In genomic region chr17:24551050-24551444, GRCm38 (mm10) we compare ENCODE assay signal across 8 mouse cellular contexts. TPM values are rescaled to one million over a fixed set of nuclear protein-coding genes. Genes with fewer than 3 reads are reported as not detected.
DNase-seq lines count a peak whose midpoint lies in the region; ATAC-seq and TF ChIP-seq lines count a peak whose summit lies in the region.

No protein-coding gene starts in this region.

- WGBS in heart, embryonic 10.5 days: 65% methylated on average over 3 of the region's 3 CpGs
- 36% methylated on average over 3 of the region's 3 CpGs for WGBS in forebrain, postnatal 0 days
- WGBS in liver, embryonic 15.5 days (ENCODE audit: insufficient replicate concordance): 62% methylated on average over 3 of the region's 3 CpGs

- peaks cover 4% of the 10 kb centered on the region for H3K36me3 ChIP-seq in heart, embryonic 10.5 days
- H3K36me3 ChIP-seq in ES-Bruce4 (ENCODE audit: control insufficient read depth, insufficient read depth, low read length, poor library complexity, severe bottlenecking): no peaks in the 10 kb centered on the region
- H3K36me3 ChIP-seq in forebrain, postnatal 0 days (ENCODE audit: insufficient read depth): no peaks in the 10 kb centered on the region
- no peaks in the 10 kb centered on the region for H3K36me3 ChIP-seq in liver, embryonic 15.5 days (replicated peaks)

- no peak for DNase-seq in heart, embryonic 10.5 days (ENCODE audit: low spot score)
- no peak for DNase-seq in heart, adult 11 months
- peak; percentile 13 for DNase-seq in forebrain, postnatal 0 days
- DNase-seq in urinary bladder, postnatal 4 days (ENCODE audit: low spot score in 2 of 2): no peak
- DNase-seq in spleen, adult 12 weeks (ENCODE audit: low spot score): no peak
- no peak for DNase-seq in right cerebral cortex, postnatal 14 days

- ATAC-seq in forebrain, postnatal 0 days: no peak
- ATAC-seq in liver, embryonic 15.5 days (ENCODE audit: insufficient read depth): no peak

- H3K9ac ChIP-seq in ES-Bruce4 (ENCODE audit: low read depth, poor library complexity, severe bottlenecking): peak overlapping the region; percentile 81
- peak overlapping the region; percentile 96 for H3K9ac ChIP-seq in forebrain, postnatal 0 days
- H3K9ac ChIP-seq in liver, embryonic 15.5 days: peak overlapping the region; percentile 85

- TF ChIP-seq CTCF in ES-Bruce4 (IDR thresholded peaks at IDR 0.05; ENCODE audit: low read depth, low read length): no peak
- no peak for TF ChIP-seq CTCF in forebrain, postnatal 0 days (IDR thresholded peaks at IDR 0.05; ENCODE audit: low read depth)

- no peak for TF ChIP-seq POLR2A in ES-Bruce4 (IDR thresholded peaks at IDR 0.05; ENCODE audit: insufficient read depth, low read length)

- no peak for TF ChIP-seq EP300 in ES-Bruce4 (IDR thresholded peaks at IDR 0.05; ENCODE audit: insufficient read depth, low read depth, low read length)

- peak overlapping the region; percentile 86 for H3K4me3 ChIP-seq in heart, embryonic 10.5 days
- H3K4me3 ChIP-seq in ES-Bruce4 (ENCODE audit: low read depth, low read length): peak overlapping the region; percentile 79
- H3K4me3 ChIP-seq in forebrain, postnatal 0 days (ENCODE audit: low read depth, low read length): peak overlapping the region; percentile 88
- H3K4me3 ChIP-seq in liver, embryonic 15.5 days (replicated peaks): peak overlapping the region; percentile 81

- H3K27ac ChIP-seq in heart, embryonic 10.5 days: peak overlapping the region; percentile 97
- H3K27ac ChIP-seq in ES-Bruce4 (ENCODE audit: insufficient read depth, low read length): no peak overlapping the region
- H3K27ac ChIP-seq in forebrain, postnatal 0 days (ENCODE audit: low read depth, low read length): no peak overlapping the region
- peak overlapping the region; percentile 91; the same call in 1 of the 2 replicates for H3K27ac ChIP-seq in liver, embryonic 15.5 days (replicated peaks)

- H3K4me2 ChIP-seq in forebrain, postnatal 0 days (ENCODE audit: low read depth): peak overlapping the region; percentile 84
- peak overlapping the region; percentile 100 for H3K4me2 ChIP-seq in liver, embryonic 15.5 days

- no peaks in the 10 kb centered on the region for H3K9me3 ChIP-seq in heart, embryonic 10.5 days
- H3K9me3 ChIP-seq in ES-Bruce4 (replicated peaks; ENCODE audit: control insufficient read depth, insufficient read depth, low read length, poor library complexity, severe bottlenecking): no peaks in the 10 kb centered on the region
- H3K9me3 ChIP-seq in forebrain, postnatal 0 days (ENCODE audit: low read length): no peaks in the 10 kb centered on the region
- no peaks in the 10 kb centered on the region for H3K9me3 ChIP-seq in liver, embryonic 15.5 days (replicated peaks)

- H3K4me1 ChIP-seq in heart, embryonic 10.5 days: peaks cover 22% of the 10 kb centered on the region
- H3K4me1 ChIP-seq in ES-Bruce4 (ENCODE audit: control insufficient read depth, insufficient read depth, low read length): no peaks in the 10 kb centered on the region
- peaks cover 19% of the 10 kb centered on the region for H3K4me1 ChIP-seq in forebrain, postnatal 0 days (ENCODE audit: insufficient read depth)
- H3K4me1 ChIP-seq in liver, embryonic 15.5 days (replicated peaks): peaks cover 45% of the 10 kb centered on the region

- H3K27me3 ChIP-seq in heart, embryonic 10.5 days (ENCODE audit: insufficient read depth, poor library complexity, severe bottlenecking): peaks cover 17% of the 10 kb centered on the region; the same call in 1 of the 2 replicates
- H3K27me3 ChIP-seq in ES-Bruce4 (ENCODE audit: control insufficient read depth, insufficient read depth, low read length, poor library complexity, severe bottlenecking): no peaks in the 10 kb centered on the region
- H3K27me3 ChIP-seq in forebrain, postnatal 0 days (ENCODE audit: insufficient read depth, low read length): no peaks in the 10 kb centered on the region
- no peaks in the 10 kb centered on the region for H3K27me3 ChIP-seq in liver, embryonic 15.5 days

RNA-seq across cellular contexts. Expression of gene Pkd1, which starts 1.4 kb away (rescaled TPM):
- 12.3 and 13.9 TPM in 2 replicates for polyA plus RNA-seq in heart, embryonic 10.5 days (2016; fragmentation: Nextera tagmentation; extraction: Ambion mirVana)
- polyA plus RNA-seq in ES-Bruce4 (2011; ENCODE audit: insufficient read depth, insufficient read length, low read depth, missing spikeins): 13.0 and 14.8 TPM in 2 replicates
- total RNA-seq in forebrain, postnatal 0 days (2014; rRNA removed): 48.9 and 58.8 TPM in 2 replicates
- 4.9 and 8.9 TPM in 2 replicates for polyA plus RNA-seq in forebrain, postnatal 0 days (2015; fragmentation: Nextera tagmentation; extraction: Ambion mirVana)
- polyA plus RNA-seq in liver, embryonic 15.5 days (2015; fragmentation: Nextera tagmentation; extraction: Ambion mirVana): 2.6 and 3.0 TPM in 2 replicates

RNA-seq across cellular contexts. Expression of gene Rab26, which starts 17.0 kb away (rescaled TPM):
- polyA plus RNA-seq in heart, embryonic 10.5 days (2016; fragmentation: Nextera tagmentation; extraction: Ambion mirVana): 1.3 and 2.3 TPM in 2 replicates
- polyA plus RNA-seq in ES-Bruce4 (2011; ENCODE audit: insufficient read depth, insufficient read length, low read depth, missing spikeins): 1.2 and 1.5 TPM in 2 replicates
- total RNA-seq in forebrain, postnatal 0 days (2014; rRNA removed): 5.0 and 7.1 TPM in 2 replicates
- polyA plus RNA-seq in forebrain, postnatal 0 days (2015; fragmentation: Nextera tagmentation; extraction: Ambion mirVana): 10.1 and 12.4 TPM in 2 replicates
- 0.64 and 0.74 TPM in 2 replicates for polyA plus RNA-seq in liver, embryonic 15.5 days (2015; fragmentation: Nextera tagmentation; extraction: Ambion mirVana)

RNA-seq across cellular contexts. Expression of gene Traf7, which starts 23.3 kb away (rescaled TPM):
- 93.5 and 95.9 TPM in 2 replicates for polyA plus RNA-seq in heart, embryonic 10.5 days (2016; fragmentation: Nextera tagmentation; extraction: Ambion mirVana)
- polyA plus RNA-seq in ES-Bruce4 (2011; ENCODE audit: insufficient read depth, insufficient read length, low read depth, missing spikeins): 145 and 168 TPM in 2 replicates
- total RNA-seq in forebrain, postnatal 0 days (2014; rRNA removed): 145 and 168 TPM in 2 replicates
- polyA plus RNA-seq in forebrain, postnatal 0 days (2015; fragmentation: Nextera tagmentation; extraction: Ambion mirVana): 81.4 and 82.0 TPM in 2 replicates
- 32.9 and 35.2 TPM in 2 replicates for polyA plus RNA-seq in liver, embryonic 15.5 days (2015; fragmentation: Nextera tagmentation; extraction: Ambion mirVana)

Comparison
In these comparisons a context has a peak if more than half of its experiments do, and no peak if none do; other contexts are left out.
1. H3K27ac ChIP-seq: peak in heart, embryonic 10.5 days (single experiment) and liver, embryonic 15.5 days (single experiment); none in ES-Bruce4 (single experiment) and forebrain, postnatal 0 days (single experiment).
2. Peak in every context shown above with its lines, with median percentiles within 50 percentile points of each other: H3K4me3 ChIP-seq and H3K9ac ChIP-seq.